Mouse (Mus musculus) T-helper 17 cell (primary cell): ENCODE measurements around the gene Sorbs1.

Experiments
- in situ Hi-C, 2 experiments: fragments of 300-600 bp; cut with MboI, MseI; formaldehyde crosslinking; loops; 1 replicate in 1 of 2; 2 replicates in 1 of 2; pipeline ENCODE4 v1.15.1; 2025; ENCODE audit warnings: high pct_unique_total_duplicates in 2 of 2

Sorbs1 gene

DNA sequence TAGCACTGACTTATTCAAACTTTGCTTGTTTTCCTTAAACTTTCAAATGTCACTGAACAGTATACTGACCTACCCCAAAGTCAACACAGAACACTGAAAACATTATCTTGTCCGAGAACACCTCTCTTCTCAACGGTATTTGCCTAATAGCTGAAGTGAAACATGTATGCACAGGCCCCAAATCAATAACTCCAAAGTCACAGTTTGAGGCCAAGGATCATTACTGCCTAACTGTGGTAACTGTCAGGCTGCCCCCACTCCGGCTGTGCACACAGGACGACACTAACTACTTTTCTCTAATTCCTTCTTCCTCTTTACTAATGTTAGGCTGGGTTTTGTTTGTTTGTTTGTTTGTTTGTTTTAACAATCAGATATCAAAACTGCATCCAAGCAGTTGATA is 103.1 kb downstream of the Sorbs1 start:
- in situ Hi-C loops, result no loop called here

DNA sequence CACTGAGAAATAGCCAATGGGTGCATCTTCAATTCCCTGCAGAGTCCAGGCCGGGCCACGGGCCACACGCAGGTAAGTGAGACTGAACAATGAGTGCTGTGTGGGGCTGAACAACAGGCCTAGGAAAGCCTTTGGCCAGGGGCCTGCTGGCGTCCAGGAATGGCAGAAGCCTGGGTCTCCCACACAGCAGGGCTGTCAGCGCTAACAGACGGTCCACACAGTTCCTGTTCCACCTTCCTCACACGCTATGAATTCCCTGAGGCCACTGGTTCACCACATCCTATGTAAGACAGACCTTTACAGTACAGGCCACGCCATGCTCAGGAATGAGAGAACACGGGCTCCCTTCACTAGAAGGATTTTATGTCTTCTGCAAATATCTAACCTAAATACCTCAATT is 103.5 kb downstream of the Sorbs1 start:
- in situ Hi-C loops, result no loop called here

GRCm38 (mm10) chr19:40409500-40410035 is 104.0 kb downstream of the Sorbs1 start:
- in situ Hi-C loops, result no loop called here

- in situ Hi-C loops, result no loop called here
These were observed 106.4 kb downstream of the Sorbs1 start for GRCm38 (mm10) chr19:40407186-40407585.

GRCm38 (mm10) chr19:40406661-40407060 is 106.9 kb downstream of the Sorbs1 start:
- in situ Hi-C loops, result no loop called here

DNA sequence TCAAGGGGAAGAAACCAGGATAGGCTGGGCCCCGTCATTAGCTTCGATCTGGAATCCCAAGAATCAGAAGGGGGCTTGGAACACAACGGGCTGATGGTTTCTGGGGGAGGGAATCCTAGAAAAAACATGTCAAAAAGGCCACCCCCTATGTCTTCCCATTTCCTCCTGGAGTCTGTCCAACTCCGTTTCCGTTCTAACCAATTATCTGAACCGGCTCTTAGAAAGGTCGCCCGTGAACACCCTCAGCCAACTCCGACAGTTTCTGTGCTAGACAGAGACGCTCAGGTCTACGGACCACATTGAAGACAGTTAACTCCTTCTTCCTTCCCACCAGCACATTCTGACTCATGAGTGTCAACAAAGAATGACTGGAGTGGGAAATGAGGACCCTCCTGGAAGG is 107.8 kb downstream of the Sorbs1 start:
- in situ Hi-C loops, result no loop called here

DNA sequence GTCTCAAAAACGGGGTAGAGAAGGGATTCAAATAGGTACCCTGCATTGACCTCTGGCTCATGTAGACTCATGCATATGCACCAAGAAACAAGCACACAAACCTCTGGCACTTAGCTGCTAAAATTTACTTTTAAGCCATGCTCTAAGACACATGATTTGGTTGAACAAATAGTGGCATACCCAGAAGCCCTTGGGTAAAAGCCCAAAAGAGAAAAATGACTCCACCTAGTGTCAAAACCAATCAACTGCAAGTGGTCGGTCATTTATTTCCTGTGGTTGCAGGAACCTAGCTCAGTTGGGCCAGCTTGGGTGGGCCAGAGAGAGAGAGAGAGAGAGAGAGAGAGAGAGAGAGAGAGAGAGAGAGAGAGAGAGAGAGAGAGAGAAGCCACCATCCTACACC is 109.0 kb downstream of the Sorbs1 start:
- in situ Hi-C loops, result no loop called here

DNA sequence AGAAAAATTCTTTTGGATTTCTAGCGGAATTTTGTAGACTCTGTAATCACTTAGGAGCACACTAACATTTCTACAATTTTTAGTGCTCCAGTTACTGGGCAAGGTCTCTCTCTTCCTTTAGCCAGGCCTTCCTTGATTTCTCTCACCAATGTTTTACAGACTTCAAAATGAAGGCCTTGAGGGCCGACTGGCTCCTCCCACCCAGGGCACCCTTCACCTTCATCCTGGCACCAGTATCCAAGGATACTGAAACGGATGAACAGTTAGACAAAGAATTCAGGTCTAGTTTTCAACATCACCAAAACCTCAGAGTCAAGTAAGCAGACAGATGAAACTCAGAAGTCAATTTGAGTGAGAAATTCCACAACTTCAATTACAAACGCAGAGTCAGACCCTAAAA is 109.6 kb downstream of the Sorbs1 start:
- in situ Hi-C loops, result no loop called here

GRCm38 (mm10) chr19:40402155-40402963 is 111.2 kb downstream of the Sorbs1 start:
- in situ Hi-C loops, result no loop called here

- in situ Hi-C loops, result no loop called here
These were observed 112.4 kb downstream of the Sorbs1 start for GRCm38 (mm10) chr19:40401213-40401612.

- in situ Hi-C loops, result no loop called here
These were observed 113.1 kb downstream of the Sorbs1 start for GRCm38 (mm10) chr19:40400426-40401030.

DNA sequence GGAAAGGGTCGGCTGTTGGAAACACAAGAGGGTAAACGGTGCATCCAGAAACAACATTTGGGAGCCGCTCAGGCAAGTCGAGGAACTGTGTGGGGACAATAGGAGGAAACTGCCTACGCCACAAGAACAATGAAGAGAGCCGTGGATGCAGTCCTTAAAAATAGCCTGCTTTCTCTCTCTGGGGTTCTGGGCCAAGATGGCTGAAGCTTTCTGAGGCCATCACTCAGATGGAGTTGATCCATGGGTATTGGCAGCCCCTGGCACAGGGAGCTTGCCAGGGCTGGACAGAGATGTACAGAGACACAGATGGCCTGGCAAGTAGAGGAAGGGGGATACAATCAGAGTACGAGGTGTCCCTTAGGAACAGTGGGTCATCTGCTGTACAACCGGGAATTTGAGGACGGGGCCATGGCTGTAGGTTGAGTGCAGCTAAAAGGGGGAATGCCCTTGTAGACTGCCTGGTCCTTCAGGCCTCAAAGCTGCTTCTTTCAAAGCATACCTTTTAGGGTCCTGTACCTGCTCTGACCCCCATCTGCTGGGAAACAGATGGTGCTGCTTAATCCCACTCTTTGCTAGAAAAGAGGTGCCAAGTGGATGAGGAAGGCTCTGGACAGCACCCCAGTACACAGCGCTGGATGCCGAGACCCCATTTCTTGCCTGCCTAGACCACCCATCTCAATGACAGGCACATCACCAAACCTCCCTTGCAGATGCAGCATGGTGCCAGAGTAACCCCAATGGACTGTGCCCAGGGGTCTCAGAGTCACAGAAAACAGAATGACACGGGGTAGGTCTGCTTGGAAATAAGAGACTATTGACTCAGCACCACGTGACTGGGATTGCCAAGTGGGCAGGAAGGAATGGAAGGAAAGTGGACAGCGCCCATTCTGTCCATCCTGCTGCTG is 117.6 kb downstream of the Sorbs1 start:
- in situ Hi-C loops, result loop anchor here in 1 of 2 experiments (5.0 kb wide), 1 partner anchor 146 kb away; no protein-coding TSS in a partner anchor

DNA sequence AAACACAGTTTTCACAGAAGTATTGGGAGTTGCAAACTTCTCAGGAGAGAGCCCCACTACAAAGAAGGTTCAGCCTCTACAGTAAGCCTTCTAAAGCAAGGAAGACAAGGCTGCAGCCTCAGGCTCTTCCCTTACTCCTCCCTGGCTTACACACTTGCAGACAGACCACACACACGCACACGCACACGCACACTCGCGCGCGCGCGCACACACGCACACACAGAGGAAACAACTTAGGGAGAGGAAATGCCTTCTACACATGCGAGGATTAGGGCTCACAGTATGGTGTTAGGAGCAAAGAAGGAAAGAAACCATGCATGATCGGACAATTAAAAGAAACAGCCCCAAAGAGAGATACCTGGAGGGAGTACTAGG is 118.3 kb downstream of the Sorbs1 start:
- in situ Hi-C loops, result loop anchor here in 1 of 2 experiments (5.0 kb wide), 1 partner anchor 147 kb away; no protein-coding TSS in a partner anchor

DNA sequence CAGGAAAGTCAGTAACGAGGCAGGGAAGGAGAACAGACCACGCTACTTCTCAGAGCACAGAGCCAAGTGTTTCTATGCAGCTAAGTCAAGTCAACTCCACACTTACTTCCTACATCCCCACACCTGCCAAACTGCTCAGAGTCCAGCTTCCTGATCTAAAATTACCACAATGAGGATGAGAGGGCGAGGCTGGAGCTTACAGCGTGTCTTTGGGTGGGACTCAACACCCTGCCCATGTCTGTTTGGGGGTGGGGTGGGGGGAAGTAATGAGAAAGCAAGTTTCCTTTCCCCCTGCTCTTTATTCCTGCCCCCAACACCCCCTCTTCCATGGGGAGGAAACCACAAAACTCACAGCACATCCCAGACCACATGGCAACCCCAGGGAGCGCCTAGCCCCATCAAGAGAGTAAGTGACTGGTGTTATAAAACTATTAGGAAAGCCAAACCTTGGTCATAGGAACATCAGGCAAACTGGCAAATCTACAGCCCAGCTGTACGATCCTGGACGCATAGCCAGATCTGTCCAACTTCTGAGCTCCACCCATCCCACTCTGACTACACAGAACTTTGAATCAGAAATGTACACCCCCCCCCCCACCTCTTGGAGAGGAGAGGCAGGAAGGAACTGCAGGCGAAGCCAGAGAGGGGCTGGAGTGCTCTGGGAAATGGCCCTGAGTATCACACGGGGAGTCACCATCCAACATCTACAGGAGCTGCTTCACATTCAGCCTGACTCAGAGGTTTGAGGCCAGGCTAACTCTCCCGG is 118.8 kb downstream of the Sorbs1 start:
- in situ Hi-C loops, result loop anchor here (5.0 kb wide), 2 partner anchors 148 to 153 kb away; no protein-coding TSS in a partner anchor

- in situ Hi-C loops, result loop anchor here in 1 of 2 experiments (5.0 kb wide), 1 partner anchor 154 kb away; no protein-coding TSS in a partner anchor
These were observed 120.7 kb downstream of the Sorbs1 start for GRCm38 (mm10) chr19:40392795-40393392.

DNA sequence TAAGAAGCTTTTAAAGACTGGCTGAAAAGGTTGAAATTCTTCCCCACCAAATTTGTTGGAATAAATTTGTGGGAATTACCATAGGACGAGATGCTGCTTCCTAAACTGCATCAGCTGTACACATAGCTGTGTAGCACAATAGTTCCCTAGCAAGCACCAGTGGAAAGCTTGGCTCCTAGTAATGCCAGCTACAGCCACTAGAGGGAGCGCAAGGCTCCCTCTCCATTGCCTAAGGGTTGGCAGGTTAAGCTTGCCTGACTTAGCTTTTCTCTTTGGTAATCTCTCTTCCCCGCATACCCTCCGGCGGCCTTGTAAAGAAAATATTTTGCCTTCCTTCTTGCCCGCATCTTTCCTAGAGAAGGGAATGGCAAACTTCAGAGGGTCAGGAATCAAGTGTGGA is 122.1 kb downstream of the Sorbs1 start:
- in situ Hi-C loops, result loop anchor here in 1 of 2 experiments (5.0 kb wide), 1 partner anchor 156 kb away; no protein-coding TSS in a partner anchor

GRCm38 (mm10) chr19:40386916-40387315 is 126.7 kb downstream of the Sorbs1 start:
- in situ Hi-C loops, result loop anchor here in 1 of 2 experiments (5.0 kb wide), 1 partner anchor 345 kb away; no protein-coding TSS in a partner anchor

DNA sequence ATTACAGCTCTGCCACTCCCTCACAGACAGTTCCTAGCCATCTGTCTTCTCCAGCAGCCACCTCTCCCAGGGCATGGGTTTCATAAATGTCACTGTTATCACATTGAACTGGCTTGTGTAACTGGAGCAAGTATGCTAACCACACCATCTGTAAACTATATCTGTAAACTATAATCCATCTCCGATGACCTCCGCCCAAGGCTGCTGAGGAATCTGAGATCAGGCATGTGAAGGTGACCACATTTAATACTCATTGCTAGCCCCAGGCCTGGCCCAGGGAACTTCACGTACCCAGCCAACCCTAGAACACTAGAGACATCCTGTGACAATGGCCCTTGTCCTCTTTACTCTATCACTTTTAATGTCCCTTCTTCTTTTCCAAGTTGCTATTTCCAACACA is 128.2 kb downstream of the Sorbs1 start:
- in situ Hi-C loops, result loop anchor here in 1 of 2 experiments (5.0 kb wide), 1 partner anchor 347 kb away; no protein-coding TSS in a partner anchor

GRCm38 (mm10) chr19:40383931-40384330 is 129.6 kb downstream of the Sorbs1 start:
- in situ Hi-C loops, result no loop called here

- in situ Hi-C loops, result no loop called here
These were observed 132.9 kb downstream of the Sorbs1 start for GRCm38 (mm10) chr19:40380656-40381055.
